Mouse (Mus musculus) embryonic fibroblast, embryonic 13.5 days (primary cell): ENCODE data around the gene Cep19.

Experiments
- CTCF ChIP-seq: IDR thresholded peaks from 2 replicates; pipeline ENCODE4 v1.5.1; 2011; ENCODE audit warnings: mild to moderate bottlenecking, control low read depth, low read length, moderate library complexity, borderline replicate concordance; ENCODE audit not compliant: insufficient read depth
- POLR2A ChIP-seq: IDR thresholded peaks from 2 replicates; pipeline ENCODE4 v1.6.1; 2011; ENCODE audit warnings: low read depth, mild to moderate bottlenecking, control low read depth, low read length, moderate library complexity

DNA sequence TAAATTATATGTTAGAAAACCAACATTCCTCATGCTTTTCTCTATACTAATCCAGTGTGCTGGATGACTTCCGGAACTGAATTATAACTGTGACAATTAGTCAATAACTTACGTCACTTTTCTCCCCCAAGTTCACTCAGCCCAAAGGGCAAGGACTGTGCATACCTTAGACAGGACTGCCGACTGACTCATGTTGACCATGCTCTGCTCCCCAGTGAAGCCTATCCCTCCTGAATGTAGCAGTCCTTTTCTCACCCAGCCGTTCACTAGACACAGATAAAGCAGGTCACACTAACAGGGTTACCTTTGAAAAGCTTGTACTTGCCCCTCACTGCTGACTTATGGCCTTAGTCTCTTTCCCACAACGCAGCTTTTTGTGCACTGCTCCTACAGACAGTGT, 40.8 kb upstream of the Cep19 start:
- TF ChIP-seq CTCF (no peak), POLR2A (no peak)
